Mouse (Mus musculus) c-Kit-positive CD71-positive TER-119-negative erythroid progenitor cells, embryonic 14.5 days (primary cell): ENCODE data around the gene Kctd17.
A peak's percentile ranks its signal among the peaks of the same experiment; 100 is the strongest.

Experiments
- DNase-seq: peaks from one replicate; pipeline ENCODE4 v3.0.0-alpha.2; 2013; ENCODE audit warnings: low read depth

Kctd17 gene

GRCm38 (mm10) chr15:78414157-78414556 lies 14.2 kb upstream of the Kctd17 start:
- no peak for DNase-seq

GRCm38 (mm10) chr15:78416937-78417336 lies 11.4 kb upstream of the Kctd17 start:
- no peak for DNase-seq

- no peak for DNase-seq
These were observed 8.0 kb upstream of the Kctd17 start for GRCm38 (mm10) chr15:78420395-78420794.

- peak; percentile 81 for DNase-seq
These were observed 6.1 kb upstream of the Kctd17 start for GRCm38 (mm10) chr15:78422046-78422956.

GRCm38 (mm10) chr15:78424507-78424906 lies 3.9 kb upstream of the Kctd17 start:
- DNase-seq: no peak

- no peak for DNase-seq
These were observed 3.1 kb upstream of the Kctd17 start for GRCm38 (mm10) chr15:78425230-78425629.

- no peak for DNase-seq
These were observed 735 bp downstream of the Kctd17 start for GRCm38 (mm10) chr15:78429139-78429459.

GRCm38 (mm10) chr15:78429871-78430622 lies 1.7 kb downstream of the Kctd17 start:
- no peak for DNase-seq

- DNase-seq: no peak
These were observed 2.5 kb downstream of the Kctd17 start for GRCm38 (mm10) chr15:78430874-78431273.

- DNase-seq: no peak
These were observed 3.3 kb downstream of the Kctd17 start for GRCm38 (mm10) chr15:78431541-78432121.

GRCm38 (mm10) chr15:78434896-78435520 lies 6.6 kb downstream of the Kctd17 start:
- no peak for DNase-seq

GRCm38 (mm10) chr15:78435681-78436080 lies 7.3 kb downstream of the Kctd17 start:
- no peak for DNase-seq

- no peak for DNase-seq
These were observed 8.2 kb downstream of the Kctd17 start for GRCm38 (mm10) chr15:78436380-78437192.

- no peak for DNase-seq
These were observed 9.1 kb downstream of the Kctd17 start for GRCm38 (mm10) chr15:78437237-78438017.

GRCm38 (mm10) chr15:78438018-78438394 lies 9.6 kb downstream of the Kctd17 start:
- no peak for DNase-seq

- DNase-seq: no peak
These were observed 10.1 kb downstream of the Kctd17 start for GRCm38 (mm10) chr15:78438505-78438904.

GRCm38 (mm10) chr15:78438973-78439372 lies 10.6 kb downstream of the Kctd17 start:
- no peak for DNase-seq

- DNase-seq: no peak
These were observed 13.9 kb downstream of the Kctd17 start for GRCm38 (mm10) chr15:78442231-78442630.

GRCm38 (mm10) chr15:78443857-78444256 lies 15.5 kb downstream of the Kctd17 start:
- no peak for DNase-seq

GRCm38 (mm10) chr15:78447121-78447520 lies 18.8 kb downstream of the Kctd17 start:
- DNase-seq: no peak
